Mouse (Mus musculus): ENCODE data around the gene Tmem141.

The Tmem141 gene

GRCm38 (mm10) chr2:25576028-25576850, 45.6 kb downstream of the Tmem141 start:
- no peak for DNase-seq

- DNase-seq: peak; percentile 62
Measured at GRCm38 (mm10) chr2:25575432-25576027, 46.3 kb downstream of the Tmem141 start.

GRCm38 (mm10) chr2:25574579-25575431, 47.0 kb downstream of the Tmem141 start, which contains the start of the genes Mamdc4 and Phpt1:
TSS of gene Mamdc4 (minus strand) at chr2:25574845.
TSS of gene Phpt1 (minus strand) at chr2:25575224.
- DNase-seq: peak; percentile 93

GRCm38 (mm10) chr2:25574136-25574535, 47.7 kb downstream of the Tmem141 start:
- peak; percentile 21 for DNase-seq

- peak; percentile 3 for DNase-seq
Measured at GRCm38 (mm10) chr2:25573068-25573467, 48.7 kb downstream of the Tmem141 start.

- DNase-seq: peak; percentile 3
Measured at GRCm38 (mm10) chr2:25571221-25571620, 50.6 kb downstream of the Tmem141 start.
